Mouse (Mus musculus) adrenal gland, adult 8-10 months (tissue): ENCODE results near the gene Adgrg5. TPM values are rescaled to one million over a fixed set of nuclear protein-coding genes. Genes with fewer than 3 reads are reported as not detected.
A peak's percentile ranks its signal among the peaks of the same experiment; 100 is the strongest.

ENCODE experiments used
- DNase-seq: peaks from one replicate; pipeline ENCODE4 v3.0.0; 2022
- total RNA-seq, 4 experiments: library from RNA; stranded (reverse); gene quantifications; 2 replicates each; pipeline ENCODE4 v1.2.4; 2022

Gene Adgrg5
- total RNA-seq, 4 experiments from 2014 or later: 0.49 to 2.0 (median 0.94) TPM

- DNase-seq: no peak
Observed at GRCm38 (mm10) chr8:94917851-94918495, 5.5 kb upstream of the Adgrg5 start, which contains the start of gene Ccdc102a. Gene Ccdc102a (minus strand): TSS chr8:94918098.

GRCm38 (mm10) chr8:94919256-94919655 is 4.2 kb upstream of the Adgrg5 start:
- DNase-seq: no peak

GRCm38 (mm10) chr8:94922176-94922575 is 1.3 kb upstream of the Adgrg5 start:
- DNase-seq: no peak

GRCm38 (mm10) chr8:94922602-94923001 is 892 bp upstream of the Adgrg5 start:
- no peak for DNase-seq

- no peak for DNase-seq
Observed at GRCm38 (mm10) chr8:94928227-94928626, 4.7 kb downstream of the Adgrg5 start.

GRCm38 (mm10) chr8:94933918-94934317 is 10.4 kb downstream of the Adgrg5 start:
- DNase-seq: no peak

GRCm38 (mm10) chr8:94935172-94935571 is 11.7 kb downstream of the Adgrg5 start:
- DNase-seq: no peak

GRCm38 (mm10) chr8:94942566-94942965 is 19.1 kb downstream of the Adgrg5 start:
- DNase-seq: peak; percentile 25

- DNase-seq: no peak
Observed at GRCm38 (mm10) chr8:94945185-94945584, 21.7 kb downstream of the Adgrg5 start.

GRCm38 (mm10) chr8:94948421-94948820 is 24.9 kb downstream of the Adgrg5 start:
- no peak for DNase-seq

GRCm38 (mm10) chr8:94949010-94949409 is 25.5 kb downstream of the Adgrg5 start:
- no peak for DNase-seq

- peak; percentile 53 for DNase-seq
Observed at GRCm38 (mm10) chr8:94950046-94950445, 26.6 kb downstream of the Adgrg5 start.

- no peak for DNase-seq
Observed at GRCm38 (mm10) chr8:94950458-94950857, 27.0 kb downstream of the Adgrg5 start.

- no peak for DNase-seq
Observed at GRCm38 (mm10) chr8:94952086-94952485, 28.6 kb downstream of the Adgrg5 start.

GRCm38 (mm10) chr8:94953624-94954367 is 30.3 kb downstream of the Adgrg5 start:
- no peak for DNase-seq

GRCm38 (mm10) chr8:94954368-94954737 is 30.9 kb downstream of the Adgrg5 start:
- DNase-seq: no peak

GRCm38 (mm10) chr8:94954921-94955758 is 31.6 kb downstream of the Adgrg5 start:
- no peak for DNase-seq

GRCm38 (mm10) chr8:94956078-94956574 is 32.6 kb downstream of the Adgrg5 start:
- no peak for DNase-seq

- no peak for DNase-seq
Observed at GRCm38 (mm10) chr8:94962201-94962600, 38.7 kb downstream of the Adgrg5 start.

- DNase-seq: no peak
Observed at GRCm38 (mm10) chr8:94964828-94965227, 41.3 kb downstream of the Adgrg5 start.

- no peak for DNase-seq
Observed at GRCm38 (mm10) chr8:94966578-94966977, 43.1 kb downstream of the Adgrg5 start.

- no peak for DNase-seq
Observed at GRCm38 (mm10) chr8:94967071-94967470, 43.6 kb downstream of the Adgrg5 start.

- DNase-seq: peak; percentile 84
Observed at GRCm38 (mm10) chr8:94967554-94967953, 44.1 kb downstream of the Adgrg5 start.
